Mouse (Mus musculus): ENCODE data around the gene Set. TPM values are rescaled to one million over a fixed set of nuclear protein-coding genes. Genes with fewer than 3 reads are reported as not detected.

Set gene
- polyA plus RNA-seq, 1 experiment from 2014 or later = 147 TPM

GRCm38 (mm10) chr2:30119641-30120051 is 62.5 kb downstream of the Set start:
- ATAC-seq (ENCODE audit: insufficient read depth) = no peak
- Histone ChIP-seq H3K27ac (replicated peaks) (no peak overlapping the region), H3K9ac (no peak overlapping the region), H3K4me3 (replicated peaks) (no peak overlapping the region), H3K27me3 (no peaks in the 10 kb centered on the region), H3K9me3 (replicated peaks) (no peaks in the 10 kb centered on the region), H3K36me3 (replicated peaks) (no peaks in the 10 kb centered on the region), H3K4me2 (no peak overlapping the region), H3K4me1 (replicated peaks) (peaks cover 19% of the 10 kb centered on the region)
- WGBS (ENCODE audit: insufficient replicate concordance) = 67% methylated on average over 6 of the region's 6 CpGs

- Histone ChIP-seq H3K9me3 (replicated peaks) (no peaks in the 10 kb centered on the region), H3K36me3 (replicated peaks) (no peaks in the 10 kb centered on the region), H3K4me3 (replicated peaks) (no peak overlapping the region), H3K4me1 (replicated peaks) (peaks cover 25% of the 10 kb centered on the region), H3K4me2 (no peak overlapping the region), H3K27ac (replicated peaks) (no peak overlapping the region), H3K27me3 (no peaks in the 10 kb centered on the region), H3K9ac (no peak overlapping the region)
- ATAC-seq (ENCODE audit: insufficient read depth) = no peak
- WGBS (ENCODE audit: insufficient replicate concordance) = 78% methylated on average over 4 of the region's 4 CpGs
Observed at GRCm38 (mm10) chr2:30120269-30120668, 63.1 kb downstream of the Set start.

Other genes starting within 250 kb of the Set start
- 7.9 and 8.0 TPM in 2 replicates for gene Urm1, start 237.3 kb upstream of the Set start, polyA plus RNA-seq (2015; fragmentation: Nextera tagmentation; extraction: Ambion mirVana)
- gene Cercam, start 188.2 kb upstream of the Set start, polyA plus RNA-seq (2015; fragmentation: Nextera tagmentation; extraction: Ambion mirVana) = 35.6 and 36.1 TPM in 2 replicates
- 34.4 and 35.9 TPM in 2 replicates for gene Odf2, start 168.2 kb upstream of the Set start, polyA plus RNA-seq (2015; fragmentation: Nextera tagmentation; extraction: Ambion mirVana)
- gene Gle1, start 122.0 kb upstream of the Set start, polyA plus RNA-seq (2015; fragmentation: Nextera tagmentation; extraction: Ambion mirVana) = 24.7 and 25.2 TPM in 2 replicates
- 14.0 and 17.8 TPM in 2 replicates for gene Sptan1, start 91.8 kb upstream of the Set start, polyA plus RNA-seq (2015; fragmentation: Nextera tagmentation; extraction: Ambion mirVana)
- gene Wdr34, start 8.5 kb upstream of the Set start, polyA plus RNA-seq (2015; fragmentation: Nextera tagmentation; extraction: Ambion mirVana) = 6.2 and 7.1 TPM in 2 replicates
- 2.3 and 2.5 TPM in 2 replicates for gene Pkn3, start 20.3 kb downstream of the Set start, polyA plus RNA-seq (2015; fragmentation: Nextera tagmentation; extraction: Ambion mirVana)
- 19.3 and 20.6 TPM in 2 replicates for gene Zdhhc12, start 36.3 kb downstream of the Set start, polyA plus RNA-seq (2015; fragmentation: Nextera tagmentation; extraction: Ambion mirVana)
- gene Zer1, start 67.2 kb downstream of the Set start, polyA plus RNA-seq (2015; fragmentation: Nextera tagmentation; extraction: Ambion mirVana) = 2.4 and 2.5 TPM in 2 replicates
- gene Tbc1d13, start 76.4 kb downstream of the Set start, polyA plus RNA-seq (2015; fragmentation: Nextera tagmentation; extraction: Ambion mirVana) = 2.0 and 2.6 TPM in 2 replicates
- 17.9 and 22.1 TPM in 2 replicates for gene Endog, start 114.1 kb downstream of the Set start, polyA plus RNA-seq (2015; fragmentation: Nextera tagmentation; extraction: Ambion mirVana)
- 24.9 and 27.3 TPM in 2 replicates for gene Spout1, start 121.1 kb downstream of the Set start, polyA plus RNA-seq (2015; fragmentation: Nextera tagmentation; extraction: Ambion mirVana)
- gene Kyat1, start 148.5 kb downstream of the Set start, polyA plus RNA-seq (2015; fragmentation: Nextera tagmentation; extraction: Ambion mirVana) = 11.7 and 13.9 TPM in 2 replicates
- gene Lrrc8a, start 180.3 kb downstream of the Set start, polyA plus RNA-seq (2015; fragmentation: Nextera tagmentation; extraction: Ambion mirVana) = 10.5 and 11.6 TPM in 2 replicates
- gene Gm28035, start 183.2 kb downstream of the Set start, polyA plus RNA-seq (2015; fragmentation: Nextera tagmentation; extraction: Ambion mirVana) = 0.10 and 0.16 TPM in 2 replicates
- gene Phyhd1, start 208.8 kb downstream of the Set start, polyA plus RNA-seq (2015; fragmentation: Nextera tagmentation; extraction: Ambion mirVana) = 13.0 and 15.7 TPM in 2 replicates
- gene Gm28038, start 223.7 kb downstream of the Set start, polyA plus RNA-seq (2015; fragmentation: Nextera tagmentation; extraction: Ambion mirVana) = not detected in 2 replicates
- gene Dolk, start 229.0 kb downstream of the Set start, polyA plus RNA-seq (2015; fragmentation: Nextera tagmentation; extraction: Ambion mirVana) = 12.0 and 14.3 TPM in 2 replicates
- 13.6 and 14.0 TPM in 2 replicates for gene Nup188, start 229.0 kb downstream of the Set start, polyA plus RNA-seq (2015; fragmentation: Nextera tagmentation; extraction: Ambion mirVana)

Data from liver, embryonic 15.5 days (tissue).